Mouse (Mus musculus) gastrocnemius, adult 18-20 months (tissue): ENCODE measurements at regions not wholly inside any gene's neighbourhood (a gene's known extent, or its start where the extent isn't known, plus 50 kb on each side); places are given as distances from the start of the nearest gene placed in this dataset.

ENCODE experiments used
- DNase-seq: peaks from one replicate; pipeline ENCODE4 v3.0.0; 2021; ENCODE audit warnings: low spot score

DNA sequence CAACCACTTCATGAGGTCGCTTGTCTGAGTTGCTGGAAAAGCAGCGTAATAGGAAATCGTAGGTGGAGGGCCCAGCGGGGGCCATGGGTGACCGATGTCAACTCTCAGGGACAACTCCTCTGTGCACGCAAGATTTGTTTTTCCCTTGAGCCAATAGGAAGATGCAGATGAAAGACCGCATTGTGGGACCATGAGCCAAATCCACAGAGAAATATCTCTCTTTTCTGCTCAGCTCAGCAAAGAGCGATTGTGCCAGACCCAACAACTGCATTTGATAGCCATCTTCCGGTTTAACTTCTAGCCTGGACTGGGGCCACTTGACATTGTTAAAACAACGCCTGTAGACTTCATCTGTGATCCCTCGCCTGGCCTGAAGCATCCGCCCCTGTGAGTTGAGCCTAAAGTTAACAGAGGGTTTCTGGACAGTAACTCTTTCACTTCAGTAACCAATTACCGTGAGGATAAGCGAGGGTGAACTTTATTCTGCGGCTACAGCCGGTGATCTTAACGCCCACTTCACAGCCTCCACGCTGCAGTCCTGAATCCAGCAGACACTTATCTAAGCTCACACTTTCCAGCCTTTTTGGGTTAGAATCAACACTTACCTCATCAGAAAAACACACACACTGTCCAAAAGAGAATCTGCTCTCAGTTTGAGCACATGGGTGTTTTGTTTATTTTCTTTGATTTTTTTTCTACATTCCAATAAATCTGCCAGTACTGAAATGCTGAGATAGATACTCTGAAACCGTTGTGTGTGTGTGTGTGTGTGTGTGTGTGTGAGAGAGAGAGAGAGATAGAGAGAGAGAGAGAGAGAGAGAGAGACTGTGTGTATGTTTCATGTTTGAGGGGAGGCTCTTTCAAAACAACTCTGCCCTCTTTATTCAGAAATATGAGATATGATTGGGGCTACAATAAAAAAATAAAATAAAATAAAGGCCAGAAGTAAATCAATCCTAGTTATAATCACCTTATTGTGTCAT is 111.9 kb downstream of the Tomm20 start:
- peak; percentile 52 for DNase-seq

GRCm38 (mm10) chr8:126833006-126833405 is 112.6 kb downstream of the Tomm20 start:
- no peak for DNase-seq

GRCm38 (mm10) chr8:126832163-126832978 is 113.3 kb downstream of the Tomm20 start:
- peak; percentile 54 for DNase-seq

DNA sequence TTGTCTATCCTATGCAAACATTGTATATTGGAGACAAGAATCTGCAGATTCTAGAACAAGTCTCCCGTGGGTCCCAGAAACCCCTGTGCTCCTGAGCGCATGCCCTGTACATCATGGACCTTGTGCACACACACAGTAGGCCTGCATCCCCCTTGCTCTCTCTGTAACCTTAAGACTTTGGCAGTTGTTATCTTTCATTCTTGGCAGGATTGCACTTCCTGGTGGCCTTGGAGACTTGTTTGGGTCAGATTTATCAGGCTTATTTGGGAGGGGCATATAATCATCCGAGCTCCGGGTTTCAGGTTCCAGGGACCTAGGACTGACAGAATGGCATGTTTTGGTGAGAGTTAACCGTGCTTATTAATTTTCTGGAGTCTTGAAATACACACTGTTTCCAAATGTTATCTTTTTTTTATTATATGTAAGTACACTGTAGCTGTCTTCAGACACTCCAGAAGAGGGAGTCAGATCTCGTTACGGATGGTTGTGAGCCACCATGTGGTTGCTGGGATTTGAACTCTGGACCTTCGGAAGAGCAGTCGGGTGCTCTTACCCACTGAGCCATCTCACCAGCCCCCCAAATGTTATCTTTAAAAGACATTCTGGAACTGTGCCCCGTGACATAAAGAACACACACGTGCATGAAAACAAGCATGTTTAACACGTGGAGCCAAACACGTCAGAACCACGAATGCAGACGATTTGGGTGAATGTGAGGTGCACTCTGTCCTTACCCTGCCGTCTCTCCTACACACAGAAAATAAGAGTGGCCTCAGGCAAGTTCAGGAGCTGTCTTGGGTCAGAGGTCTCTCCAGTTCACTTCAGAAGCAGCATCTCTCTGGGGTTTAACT is 114.1 kb downstream of the Tomm20 start:
- DNase-seq = no peak

- no peak for DNase-seq
These were observed 115.5 kb downstream of the Tomm20 start for GRCm38 (mm10) chr8:126830242-126830530.

DNA sequence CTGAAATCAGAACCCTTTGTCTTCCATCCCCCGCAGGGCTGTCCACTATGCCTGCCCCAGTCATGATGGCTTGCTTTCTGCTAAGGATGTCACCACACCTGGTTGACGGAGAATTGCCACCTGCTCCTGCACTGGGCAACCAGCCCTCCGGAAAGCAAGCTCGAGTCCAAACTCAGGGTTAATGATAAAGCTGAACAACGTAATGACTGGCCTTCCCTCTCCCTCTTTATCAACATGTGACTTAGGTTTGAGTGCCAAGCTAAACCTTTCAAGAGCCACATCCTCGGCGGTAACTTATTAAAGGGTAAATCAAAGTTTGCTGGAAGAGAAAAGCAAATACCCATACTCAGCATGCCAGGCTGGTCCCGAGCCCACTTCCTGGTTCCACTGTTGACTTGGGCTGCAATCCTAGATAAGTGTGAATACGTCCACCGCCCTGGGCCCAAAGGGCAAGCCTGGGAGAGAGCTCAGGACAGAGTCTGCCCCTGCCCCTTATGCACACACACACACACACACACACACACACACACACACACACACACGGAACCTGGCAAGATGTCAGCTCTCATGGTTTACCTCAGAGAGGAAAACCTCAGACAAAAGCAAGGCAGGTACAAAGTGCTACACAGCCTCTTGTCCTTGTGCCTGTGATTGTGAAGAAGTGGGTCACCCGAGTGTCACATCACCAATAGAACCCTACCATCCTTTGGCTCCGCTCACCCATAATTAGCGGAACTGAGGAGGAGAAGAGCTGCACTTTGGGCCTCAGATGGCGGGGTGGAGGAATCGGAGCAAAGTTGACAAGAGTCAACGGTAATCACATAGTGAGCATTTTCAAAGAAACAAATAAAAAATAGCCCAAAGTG is 116.0 kb downstream of the Tomm20 start:
- DNase-seq = no peak

- no peak for DNase-seq
These were observed 117.8 kb downstream of the Tomm20 start for GRCm38 (mm10) chr8:126827681-126828383.

GRCm38 (mm10) chr8:126826328-126827285 is 119.0 kb downstream of the Tomm20 start:
- peak; percentile 69 for DNase-seq

- no peak for DNase-seq
These were observed 119.8 kb downstream of the Tomm20 start for GRCm38 (mm10) chr8:126825877-126826276.

DNA sequence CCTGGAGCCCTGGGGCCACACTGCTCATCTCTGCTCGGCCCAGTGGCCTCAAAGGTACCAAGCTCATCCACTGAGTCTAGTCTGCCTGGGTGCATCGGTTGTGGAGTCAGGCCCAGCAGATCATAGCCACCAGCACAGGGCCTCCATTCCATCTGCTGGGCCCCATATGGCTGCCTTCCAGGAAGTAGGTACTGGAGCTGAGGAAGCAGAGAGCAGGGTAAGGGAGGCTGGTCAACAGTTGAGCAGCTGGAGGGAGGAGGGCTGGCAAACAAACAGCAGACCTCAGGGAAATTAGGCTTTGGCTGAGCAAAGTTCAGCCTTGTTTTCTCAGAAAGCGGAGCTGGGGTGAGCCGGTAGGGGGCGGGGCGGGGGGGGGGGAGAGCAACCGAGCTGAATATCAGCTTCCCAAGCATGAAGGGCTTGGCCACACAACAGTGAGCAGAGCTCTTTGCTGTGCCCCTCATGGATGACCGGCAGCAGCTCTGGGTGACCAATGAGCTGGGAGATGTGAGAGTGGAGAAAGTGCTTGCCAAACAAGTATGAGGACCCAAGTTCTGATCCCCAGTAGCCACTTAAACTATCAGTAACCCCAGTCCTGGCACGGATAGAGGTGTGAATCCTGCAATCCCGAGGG is 121.0 kb downstream of the Tomm20 start:
- peak; percentile 55 for DNase-seq

GRCm38 (mm10) chr8:126822269-126822668 is 123.4 kb downstream of the Tomm20 start:
- DNase-seq = no peak

- DNase-seq = no peak
These were observed 124.4 kb downstream of the Tomm20 start for GRCm38 (mm10) chr8:126821279-126821678.

DNA sequence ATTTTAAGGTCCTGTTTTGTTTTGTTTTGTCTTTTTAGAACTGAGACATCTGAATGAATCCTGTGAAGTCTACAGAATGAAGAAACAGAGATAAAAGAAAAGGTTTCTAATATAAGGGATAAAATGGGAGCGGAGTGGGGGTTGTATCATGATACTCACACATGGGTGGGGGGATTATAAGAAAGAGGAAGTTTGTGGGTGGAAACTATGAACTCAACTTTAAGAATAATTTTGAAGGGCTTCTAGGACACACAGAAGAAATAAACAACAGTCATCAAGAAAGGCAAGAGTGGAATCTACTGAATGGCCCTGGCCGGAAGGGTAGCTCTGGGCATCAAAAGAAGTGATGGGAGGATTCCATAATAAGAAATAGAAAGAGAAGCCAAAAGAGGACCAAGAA is 125.1 kb downstream of the Tomm20 start:
- DNase-seq = no peak

DNA sequence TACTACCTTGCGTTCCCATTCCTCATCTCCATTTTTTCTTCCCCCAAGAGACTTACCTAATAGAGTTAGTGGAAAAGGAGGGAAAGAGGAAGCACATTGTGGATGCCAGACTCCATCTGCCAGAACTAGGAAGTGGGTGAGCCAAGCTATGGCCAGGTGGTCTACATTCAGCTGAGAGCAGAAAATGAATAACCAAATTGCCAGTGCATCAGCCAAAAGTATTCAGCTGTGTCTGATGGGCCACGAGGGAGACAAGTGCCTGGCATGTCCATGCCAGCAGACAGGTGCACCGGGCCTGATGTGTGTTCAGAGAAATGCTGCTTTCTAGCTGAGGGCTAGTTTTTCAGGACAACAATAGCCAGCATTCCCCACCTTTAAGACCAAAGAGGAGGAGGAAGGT is 126.4 kb downstream of the Tomm20 start:
- no peak for DNase-seq

DNA sequence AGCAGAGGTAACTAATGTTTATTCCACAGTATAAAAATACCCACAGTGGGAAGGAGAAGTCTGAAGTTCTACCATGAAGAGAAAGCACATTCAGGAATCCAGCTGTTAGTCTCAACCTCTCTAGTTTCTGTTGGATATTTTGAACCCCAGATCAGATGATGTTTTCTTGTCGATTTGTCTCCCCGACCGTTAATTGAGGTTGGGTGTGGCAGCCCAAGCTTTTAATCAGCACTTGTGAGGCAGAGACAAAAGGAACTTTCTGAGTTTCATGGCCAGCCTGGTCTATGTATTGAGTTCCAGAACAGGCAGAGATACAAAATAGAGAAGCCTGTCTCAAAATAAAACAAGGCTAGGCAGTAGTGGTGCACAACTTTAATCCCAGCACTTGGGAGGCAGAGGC is 129.5 kb downstream of the Tomm20 start:
- DNase-seq = no peak

GRCm38 (mm10) chr8:126814427-126814826 is 131.2 kb downstream of the Tomm20 start:
- no peak for DNase-seq

GRCm38 (mm10) chr8:126813621-126814020 is 132.0 kb downstream of the Tomm20 start:
- no peak for DNase-seq

DNA sequence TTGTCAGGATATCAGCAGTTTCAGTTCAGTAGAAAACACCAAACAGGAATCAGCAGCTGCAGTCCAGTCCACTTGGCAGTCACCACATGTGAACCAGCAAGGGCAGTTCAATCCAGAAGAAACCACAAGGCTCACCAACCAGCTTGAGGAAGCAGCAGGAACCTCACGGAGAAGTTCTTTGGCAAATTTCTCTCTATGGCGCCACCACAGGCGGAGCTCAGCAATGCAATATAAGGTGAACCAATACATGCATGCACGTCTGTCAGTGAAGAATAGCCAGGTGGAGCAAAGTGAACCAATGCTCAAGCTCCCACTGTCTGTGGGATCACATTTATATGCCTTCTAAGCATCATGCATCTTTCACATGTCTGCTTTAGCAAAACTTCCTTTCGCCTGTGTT is 132.9 kb downstream of the Tomm20 start:
- DNase-seq = no peak
